Mouse (Mus musculus) embryonic facial prominence, embryonic 14.5 days (tissue): ENCODE measurements around the gene Grcc10. TPM values are rescaled to one million over a fixed set of nuclear protein-coding genes. Genes with fewer than 3 reads are reported as not detected.

Experiments
- ATAC-seq: fragments of 200-750 bp; cut with Nextera tagmentation; 2 replicates; pipeline ENCODE4 v1.8.0; 2017; ENCODE audit warnings: low read depth, moderate number of reproducible peaks, moderate TSS enrichment
- DNase-seq: peaks from one replicate; pipeline ENCODE4 v3.0.0-alpha.2; 2015; ENCODE audit warnings: low spot score
- H3K27ac ChIP-seq: fragments of 300-500 bp; sonication (generic); replicated peaks from 2 replicates; pipeline ENCODE4 v1.5.1; 2014; ENCODE audit warnings: low read depth, mild to moderate bottlenecking, low read length, moderate library complexity
- H3K27me3 ChIP-seq: fragments of 300-500 bp; sonication (generic); replicated peaks from 2 replicates; pipeline ENCODE4 v1.6.1; 2014; ENCODE audit warnings: low read length; ENCODE audit not compliant: control insufficient read depth, insufficient read depth
- H3K36me3 ChIP-seq: fragments of 300-500 bp; sonication (generic); 2 replicates; pipeline ENCODE4 v1.6.1; 2014; ENCODE audit warnings: low read length, mixed read lengths; ENCODE audit not compliant: control insufficient read depth, insufficient read depth
- H3K4me1 ChIP-seq: fragments of 300-500 bp; sonication (generic); 2 replicates; pipeline ENCODE4 v1.6.1; 2014; ENCODE audit warnings: antibody characterized with exemption, low read length; ENCODE audit not compliant: control insufficient read depth, insufficient read depth
- H3K4me2 ChIP-seq: fragments of 300-500 bp; sonication (generic); 2 replicates; pipeline ENCODE4 v1.6.1; 2014; ENCODE audit warnings: low read depth, mild to moderate bottlenecking, low read length, moderate library complexity, mixed read lengths
- H3K4me3 ChIP-seq: fragments of 300-500 bp; sonication (generic); 2 replicates; pipeline ENCODE4 v1.5.1; 2014; ENCODE audit warnings: low read depth, mild to moderate bottlenecking, low read length
- H3K9ac ChIP-seq: fragments of 300-500 bp; sonication (generic); 2 replicates; pipeline ENCODE4 v1.6.1; 2014; ENCODE audit warnings: low read depth, mild to moderate bottlenecking, low read length, moderate library complexity, mixed read lengths
- H3K9me3 ChIP-seq: fragments of 300-500 bp; sonication (generic); 2 replicates; pipeline ENCODE4 v1.6.1; 2016; ENCODE audit warnings: low read length; ENCODE audit not compliant: control insufficient read depth
- WGBS: fragments of 180-500 bp; shearing (Covaris S2); extraction: QIAGEN DNeasy Blood & Tissue Kit; methylation state at CpG from one replicate; pipeline ENCODE4 v1.1.7; 2014; 5-methylcytosine and 5-hydroxymethylcytosine counted together
- polyA plus RNA-seq: library from polyadenylated mRNA; unstranded; fragments of >200 nt; fragmentation: Nextera tagmentation; extraction: Ambion mirVana; gene quantifications from 2 replicates; pipeline ENCODE4 v1.2.1, GENCODE M21; 2014

Gene Grcc10
- polyA plus RNA-seq, 1 experiment from 2014 or later, result 392 TPM

GRCm38 (mm10) chr6:124759259-124759658, 18.1 kb upstream of the Grcc10 start:
- Histone ChIP-seq H3K9me3 (no peaks in the 10 kb centered on the region), H3K4me1 (peaks cover 31% of the 10 kb centered on the region), H3K27ac (peak overlapping the region; percentile 98), H3K9ac (peak overlapping the region; percentile 58), H3K4me3 (peak overlapping the region; percentile 79; the same call in 1 of the 2 replicates), H3K4me2 (peak overlapping the region; percentile 73), H3K36me3 (no peaks in the 10 kb centered on the region), H3K27me3 (no peaks in the 10 kb centered on the region)
- WGBS, result 3% methylated on average over 5 of the region's 5 CpGs
- DNase-seq (peak; percentile 87), ATAC-seq (no peak)

- H3K36me3 ChIP-seq, result no peaks in the 10 kb centered on the region
- WGBS, result 46% methylated on average over 2 of the region's 2 CpGs
- peak overlapping the region; percentile 58 for H3K9ac ChIP-seq
- H3K4me2 ChIP-seq, result peak overlapping the region; percentile 73
- peak overlapping the region; percentile 98 for H3K27ac ChIP-seq
- peak; percentile 35 for DNase-seq
- ATAC-seq, result no peak; the same call in 1 of the 2 replicates
- no peaks in the 10 kb centered on the region for H3K27me3 ChIP-seq
- H3K4me1 ChIP-seq, result peaks cover 32% of the 10 kb centered on the region
- peak overlapping the region; percentile 79; the same call in 1 of the 2 replicates for H3K4me3 ChIP-seq
- no peaks in the 10 kb centered on the region for H3K9me3 ChIP-seq
Measured at GRCm38 (mm10) chr6:124758849-124759232, 17.7 kb upstream of the Grcc10 start.

- peak overlapping the region; percentile 79 for H3K4me3 ChIP-seq
- ATAC-seq (0 out of 2 replicates have a peak, but pooled peaks have one; percentile 14), DNase-seq (peak; percentile 74)
- no peaks in the 10 kb centered on the region for H3K27me3 ChIP-seq
- 21% methylated on average over 5 of the region's 5 CpGs for WGBS
- H3K36me3 ChIP-seq, result peaks cover 3% of the 10 kb centered on the region; the same call in 1 of the 2 replicates
- H3K4me1 ChIP-seq, result peaks cover 34% of the 10 kb centered on the region
- peak overlapping the region; percentile 98 for H3K9ac ChIP-seq
- H3K4me2 ChIP-seq, result peak overlapping the region; percentile 73
- peak overlapping the region; percentile 98 for H3K27ac ChIP-seq
- no peaks in the 10 kb centered on the region for H3K9me3 ChIP-seq
Measured at GRCm38 (mm10) chr6:124757909-124758848, 17.0 kb upstream of the Grcc10 start.

- peaks cover 34% of the 10 kb centered on the region for H3K4me1 ChIP-seq
- H3K27me3 ChIP-seq, result no peaks in the 10 kb centered on the region
Measured at GRCm38 (mm10) chr6:124757351-124757880, 16.2 kb upstream of the Grcc10 start.

GRCm38 (mm10) chr6:124756652-124757350, 15.6 kb upstream of the Grcc10 start:
- H3K4me2 ChIP-seq, result peak overlapping the region; percentile 73
- peak overlapping the region; percentile 98 for H3K9ac ChIP-seq
- WGBS, result under 1% methylated on average over 51 of the region's 54 CpGs
- peak; percentile 84 for ATAC-seq
- no peaks in the 10 kb centered on the region for H3K27me3 ChIP-seq
- peaks cover 10% of the 10 kb centered on the region; the same call in 1 of the 2 replicates for H3K36me3 ChIP-seq
- peak; percentile 94 for DNase-seq
- peaks cover 34% of the 10 kb centered on the region for H3K4me1 ChIP-seq
- H3K4me3 ChIP-seq, result peak overlapping the region; percentile 79
- H3K9me3 ChIP-seq, result no peaks in the 10 kb centered on the region
- peak overlapping the region; percentile 98 for H3K27ac ChIP-seq

More at GRCm38 (mm10) chr6:124757351-124757880, 16.2 kb upstream of the Grcc10 start:
- peak overlapping the region; percentile 98 for H3K27ac ChIP-seq
- no peak for DNase-seq
- peak overlapping the region; percentile 98 for H3K9ac ChIP-seq
- 2% methylated on average over 5 of the region's 5 CpGs for WGBS
- peaks cover 10% of the 10 kb centered on the region; the same call in 1 of the 2 replicates for H3K36me3 ChIP-seq
- H3K9me3 ChIP-seq, result no peaks in the 10 kb centered on the region
- peak overlapping the region; percentile 79 for H3K4me3 ChIP-seq
- H3K4me2 ChIP-seq, result peak overlapping the region; percentile 73
- ATAC-seq, result no peak

GRCm38 (mm10) chr6:124755831-124756595, 14.8 kb upstream of the Grcc10 start, which contains the start of the genes Gm45234 and Atn1:
Gm45234 (minus strand) TSS chr6:124756021.
Atn1 (minus strand) TSS chr6:124756524.
- under 1% methylated on average over 35 of the region's 100 CpGs for WGBS
- peak; percentile 48 for ATAC-seq
- peaks cover 34% of the 10 kb centered on the region for H3K4me1 ChIP-seq

GRCm38 (mm10) chr6:124755306-124755705, 14.1 kb upstream of the Grcc10 start:
- Histone ChIP-seq H3K9ac (peak overlapping the region; percentile 98), H3K27me3 (no peaks in the 10 kb centered on the region), H3K27ac (peak overlapping the region; percentile 98), H3K9me3 (no peaks in the 10 kb centered on the region), H3K4me1 (peaks cover 34% of the 10 kb centered on the region), H3K36me3 (peaks cover 17% of the 10 kb centered on the region; the same call in 1 of the 2 replicates), H3K4me2 (peak overlapping the region; percentile 73), H3K4me3 (peak overlapping the region; percentile 79)
- ATAC-seq (no peak), DNase-seq (no peak)
- WGBS, result 0% methylated on average over 3 of the region's 3 CpGs

More at GRCm38 (mm10) chr6:124755831-124756595, 14.8 kb upstream of the Grcc10 start, which contains the start of the genes Gm45234 and Atn1:
- H3K36me3 ChIP-seq, result peaks cover 14% of the 10 kb centered on the region; the same call in 1 of the 2 replicates
- DNase-seq, result peak; percentile 90
- H3K27ac ChIP-seq, result peak within 1 kb of the TSS; percentile 98
- H3K4me2 ChIP-seq, result peak within 1 kb of the TSS; percentile 73
- no peaks in the 10 kb centered on the region for H3K27me3 ChIP-seq
- peak within 1 kb of the TSS; percentile 98 for H3K9ac ChIP-seq
- H3K9me3 ChIP-seq, result no peaks in the 10 kb centered on the region
- H3K4me3 ChIP-seq, result peak within 1 kb of the TSS; percentile 79
